Mouse (Mus musculus) CH12.LX (cell line): Measurements from ENCODE around the gene Mprip. TPM values are rescaled to one million over a fixed set of nuclear protein-coding genes. Genes with fewer than 3 reads are reported as not detected.

Experiments used
- DNase-seq: peaks from one replicate; pipeline ENCODE4 v3.0.0-alpha.2; 2013; ENCODE audit errors: extremely low read depth
- H3K27ac ChIP-seq: 2 replicates; pipeline ENCODE4 v1.5.1; 2012; ENCODE audit warnings: low read depth, mild to moderate bottlenecking, control low read depth, moderate library complexity; ENCODE audit not compliant: insufficient read depth
- H3K27me3 ChIP-seq: replicated peaks from 2 replicates; pipeline ENCODE3; 2012; ENCODE audit warnings: inconsistent platforms
- H3K36me3 ChIP-seq, 2 experiments: replicated peaks in 1 of 2; 2 replicates each; pipeline versions ENCODE3 to v1.6.1; 2012; ENCODE audit warnings: inconsistent platforms in 1 of 2, low read length in 1 of 2, mild to moderate bottlenecking in 1 of 2, mixed read lengths in 1 of 2, moderate library complexity in 1 of 2; ENCODE audit not compliant: control insufficient read depth in 1 of 2, insufficient read depth in 1 of 2
- H3K4me1 ChIP-seq, 2 experiments: 2 replicates each; pipeline ENCODE4 v1.6.1; 2012; ENCODE audit warnings: inconsistent platforms in 1 of 2, moderate library complexity in 1 of 2; ENCODE audit not compliant: insufficient read depth in 2 of 2, control insufficient read depth in 1 of 2
- H3K4me2 ChIP-seq: 2 replicates; pipeline ENCODE4 v1.6.1; 2012; ENCODE audit warnings: low read depth, mild to moderate bottlenecking, control low read depth; ENCODE audit not compliant: poor library complexity, insufficient read depth, severe bottlenecking
- H3K4me3 ChIP-seq, 3 experiments: fragments of 150-350 bp in 1 of 3; sonication (generic) in 1 of 3; replicated peaks in 1 of 3; 2 replicates each; pipeline versions ENCODE3 to v1.5.1; 2011 to 2012; ENCODE audit warnings: low read depth in 2 of 3, low read length in 2 of 3, mild to moderate bottlenecking in 2 of 3, moderate library complexity in 2 of 3, control low read depth in 1 of 3, improper control_type of control experiment in 1 of 3, inconsistent platforms in 1 of 3, mixed read lengths in 1 of 3; ENCODE audit not compliant: poor library complexity in 1 of 3
- H3K79me2 ChIP-seq: replicated peaks from 2 replicates; pipeline ENCODE4 v1.6.1; 2012; ENCODE audit warnings: mild to moderate bottlenecking, moderate library complexity; ENCODE audit not compliant: control insufficient read depth, poor library complexity, insufficient read depth, severe bottlenecking; ENCODE audit errors: extremely low read depth
- H3K9ac ChIP-seq: 2 replicates; pipeline ENCODE4 v1.6.1; 2012; ENCODE audit warnings: low read depth, mild to moderate bottlenecking, control low read depth, moderate library complexity; ENCODE audit not compliant: insufficient read depth
- H3K9me3 ChIP-seq: replicated peaks from 2 replicates; pipeline ENCODE3; 2012; ENCODE audit warnings: low read length, inconsistent platforms, mixed read lengths
- BHLHE40 ChIP-seq: IDR thresholded peaks from 2 replicates; pipeline ENCODE4 v1.6.1; 2011; ENCODE audit warnings: mild to moderate bottlenecking, low read depth, low read length, improper control_type of control experiment
- CHD2 ChIP-seq: IDR thresholded peaks from 2 replicates; pipeline ENCODE4 v1.6.1; 2011; ENCODE audit warnings: low read length, improper control_type of control experiment
- CTCF ChIP-seq, 2 experiments: IDR thresholded peaks in 1 of 2; conservative IDR thresholded peaks in 1 of 2; 2 replicates each; pipeline ENCODE4 v1.5.1; 2011 to 2012; ENCODE audit warnings: low read depth in 2 of 2, low read length in 2 of 2, improper control_type of control experiment in 1 of 2, inconsistent platforms in 1 of 2, mild to moderate bottlenecking in 1 of 2, moderate library complexity in 1 of 2
- ELF1 ChIP-seq: IDR thresholded peaks from 2 replicates; pipeline ENCODE4 v1.6.1; 2014; ENCODE audit warnings: low read depth, mild to moderate bottlenecking, inconsistent platforms, low read length, improper control_type of control experiment
- EP300 ChIP-seq: IDR thresholded peaks from 2 replicates; pipeline ENCODE4 v1.6.1; 2011; ENCODE audit warnings: low read length, improper control_type of control experiment
- ETS1 ChIP-seq: conservative IDR thresholded peaks from 2 replicates; pipeline ENCODE4 v1.6.1; 2012; ENCODE audit warnings: low read depth, mild to moderate bottlenecking, inconsistent platforms, low read length, improper control_type of control experiment, moderate library complexity
- GABPA ChIP-seq: IDR thresholded peaks from 2 replicates; pipeline ENCODE4 v1.6.1; 2012; ENCODE audit warnings: low read depth, low read length, improper control_type of control experiment, inconsistent platforms; ENCODE audit not compliant: insufficient replicate concordance
- HCFC1 ChIP-seq: IDR thresholded peaks from 2 replicates; pipeline ENCODE4 v1.6.1; 2012; ENCODE audit warnings: low read depth, mild to moderate bottlenecking, inconsistent platforms, low read length, improper control_type of control experiment
- IRF4 ChIP-seq: IDR thresholded peaks from 2 replicates; pipeline ENCODE4 v1.6.1; 2014; ENCODE audit warnings: low read depth, mild to moderate bottlenecking, inconsistent platforms, low read length, improper control_type of control experiment
- KAT2A ChIP-seq: IDR thresholded peaks from 2 replicates; pipeline ENCODE4 v1.6.1; 2012; ENCODE audit warnings: low read length, improper control_type of control experiment, inconsistent platforms; ENCODE audit not compliant: insufficient replicate concordance
- MAX ChIP-seq: IDR thresholded peaks from 2 replicates; pipeline ENCODE4 v1.6.1; 2011; ENCODE audit warnings: low read length, improper control_type of control experiment
- MAZ ChIP-seq: IDR thresholded peaks from 2 replicates; pipeline ENCODE4 v1.6.1; 2012; ENCODE audit warnings: low read depth, mild to moderate bottlenecking, inconsistent platforms, low read length, improper control_type of control experiment, moderate library complexity
- MEF2A ChIP-seq: IDR thresholded peaks from 2 replicates; pipeline ENCODE4 v1.6.1; 2014; ENCODE audit warnings: low read depth, mild to moderate bottlenecking, inconsistent platforms, low read length, improper control_type of control experiment, borderline replicate concordance
- POLR2AphosphoS2 ChIP-seq: IDR thresholded peaks from 2 replicates; pipeline ENCODE4 v1.6.1; 2011; ENCODE audit warnings: low read depth, low read length, improper control_type of control experiment
- RAD21 ChIP-seq: IDR thresholded peaks from 2 replicates; pipeline ENCODE4 v1.6.1; 2011; ENCODE audit warnings: low read depth, mild to moderate bottlenecking, low read length, improper control_type of control experiment, moderate library complexity
- SIN3A ChIP-seq: IDR thresholded peaks from 2 replicates; pipeline ENCODE4 v1.6.1; 2012; ENCODE audit warnings: low read length, improper control_type of control experiment, inconsistent platforms
- SMC3 ChIP-seq: IDR thresholded peaks from 2 replicates; pipeline ENCODE4 v1.6.1; 2011; ENCODE audit warnings: low read depth, low read length, improper control_type of control experiment
- TCF12 ChIP-seq: IDR thresholded peaks from 2 replicates; pipeline ENCODE4 v1.6.1; 2014; ENCODE audit warnings: low read depth, mild to moderate bottlenecking, inconsistent platforms, low read length, improper control_type of control experiment
- USF2 ChIP-seq: conservative IDR thresholded peaks from 2 replicates; pipeline ENCODE4 v1.6.1; 2011; ENCODE audit warnings: low read depth, low read length, improper control_type of control experiment
- ZKSCAN1 ChIP-seq: IDR thresholded peaks from 2 replicates; pipeline ENCODE4 v1.6.1; 2012; ENCODE audit warnings: low read depth, inconsistent platforms, low read length, improper control_type of control experiment, borderline replicate concordance
- dilution Hi-C: fragments of 300-500 bp; cut with MboI; formaldehyde crosslinking; loops from 2 replicates; pipeline ENCODE4 v1.14.3; 2020; ENCODE audit warnings: low sequenced_read_pairs; ENCODE audit not compliant: extremely low pct_unique_long_range_greater_than_20kb, extremely low pct_ligation_motif_present
- in situ Hi-C: fragments of 300-500 bp; cut with MboI; formaldehyde crosslinking; loops from 3 replicates; pipeline ENCODE4 v1.14.3; 2019; ENCODE audit warnings: low sequenced_read_pairs, low pct_ligation_motif_present, low pct_unique_long_range_greater_than_20kb, mixed read lengths
- polyA plus RNA-seq: library from polyadenylated mRNA; unstranded; fragments of >175 nt; gene quantifications from 2 replicates; pipeline ENCODE4 v1.2.1, GENCODE M21; 2012; ENCODE audit warnings: low read depth; ENCODE audit not compliant: insufficient read length
- total RNA-seq, 2 experiments: library from RNA; depleted of rRNA; stranded (reverse); fragments of 300-350 nt in 1 of 2; fragments of >200 nt in 1 of 2; gene quantifications; 2 replicates each; pipeline ENCODE4 v1.2.3; 2012 to 2014

Gene Mprip
- total and polyA plus RNA-seq, 3 experiments: 50.6 to 59.5 (median 56.4) TPM

GRCm38 (mm10) chr11:59664818-59665217 is 3.7 kb downstream of the Mprip start:
- H3K79me2 ChIP-seq: peaks cover 7% of the 10 kb centered on the region; the same call in 1 of the 2 replicates
- TF ChIP-seq HCFC1: no peak
- peaks cover 10 to 34% of the 10 kb centered on the region in 2 experiments for H3K4me1 ChIP-seq
- H3K4me2 ChIP-seq: no peak overlapping the region
- dilution Hi-C loops (no loop called here), in situ Hi-C loops (no loop called here)
- no peak overlapping the region for H3K27ac ChIP-seq
- no peak overlapping the region for H3K4me3 ChIP-seq
- H3K9me3 ChIP-seq: no peaks in the 10 kb centered on the region
- no peak for DNase-seq
- H3K27me3 ChIP-seq: peaks cover 11% of the 10 kb centered on the region
- no peak overlapping the region for H3K9ac ChIP-seq
- peaks cover 0 to 4% of the 10 kb centered on the region in 2 experiments for H3K36me3 ChIP-seq

DNA sequence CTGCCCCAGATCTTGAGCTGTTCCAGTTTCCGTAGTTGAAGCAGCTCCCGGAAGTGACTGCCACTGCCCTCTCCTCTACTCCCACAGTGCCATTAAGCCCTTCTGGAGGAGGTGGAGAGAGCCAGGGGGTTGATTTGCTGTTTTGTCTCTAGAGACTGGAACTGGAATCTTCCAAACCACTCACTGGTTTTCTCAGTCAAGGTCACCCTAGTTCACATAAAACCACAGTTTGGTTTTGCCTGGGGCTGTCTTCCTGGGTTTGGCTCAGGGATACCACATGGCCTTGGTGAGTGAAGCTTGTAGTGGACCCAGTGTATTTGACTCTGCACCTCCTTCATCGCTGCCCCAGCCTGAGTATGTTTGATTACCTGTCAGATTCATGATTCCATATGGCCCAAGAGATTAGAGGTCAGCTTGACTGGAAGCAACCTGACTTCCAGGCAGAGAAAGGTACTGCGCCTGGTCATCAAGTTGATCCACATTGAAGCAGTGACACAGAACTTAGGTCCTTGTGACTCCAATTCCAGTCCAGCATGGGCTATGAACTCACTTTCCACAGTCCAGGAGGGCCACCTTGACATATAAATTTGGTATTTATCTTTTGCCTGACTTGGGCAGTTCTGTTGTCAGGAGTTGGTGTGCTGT is 10.1 kb downstream of the Mprip start:
- no peak for DNase-seq
- TF ChIP-seq CTCF (conservative IDR thresholded peaks at IDR 0.05 in 1 of 2, IDR thresholded peaks at IDR 0.05 in 1 of 2; ENCODE audit: low read depth in 2 of 2, low read length in 2 of 2): no peak
- TF ChIP-seq ELF1: 0 out of 2 replicates have a peak, but pooled peaks have one; percentile 15
- no peak for TF ChIP-seq USF2
- TF ChIP-seq ETS1: no peak
- Histone ChIP-seq H3K79me2 (no peaks in the 10 kb centered on the region; the same call in 1 of the 2 replicates), H3K36me3 (peaks cover 0 to 10% of the 10 kb centered on the region in 2 experiments), H3K4me3 (no peak overlapping the region), H3K4me1 (peaks cover 0 to 6% of the 10 kb centered on the region in 2 experiments; a peak in 3 of 4 replicates), H3K4me2 (no peak overlapping the region), H3K27ac (no peak overlapping the region), H3K9ac (no peak overlapping the region), H3K27me3 (no peaks in the 10 kb centered on the region), H3K9me3 (no peaks in the 10 kb centered on the region)
- dilution Hi-C loops: no loop called here
- in situ Hi-C loops: no loop called here

GRCm38 (mm10) chr11:59674013-59674412 is 12.9 kb downstream of the Mprip start:
- Histone ChIP-seq H3K9ac (no peak overlapping the region), H3K4me2 (no peak overlapping the region), H3K4me3 (no peak overlapping the region), H3K4me1 (peaks cover 0 to 9% of the 10 kb centered on the region in 2 experiments; a peak in 3 of 4 replicates), H3K9me3 (no peaks in the 10 kb centered on the region), H3K79me2 (no peaks in the 10 kb centered on the region), H3K36me3 (peaks cover 0 to 22% of the 10 kb centered on the region in 2 experiments), H3K27me3 (no peaks in the 10 kb centered on the region), H3K27ac (no peak overlapping the region)
- no peak for TF ChIP-seq ZKSCAN1
- TF ChIP-seq SMC3: no peak
- TF ChIP-seq KAT2A: no peak
- TF ChIP-seq POLR2AphosphoS2: no peak
- TF ChIP-seq MAX: no peak
- no peak for TF ChIP-seq SIN3A
- TF ChIP-seq MAZ: no peak
- no peak for TF ChIP-seq IRF4
- TF ChIP-seq TCF12: no peak
- no peak for TF ChIP-seq GABPA
- TF ChIP-seq RAD21: no peak
- TF ChIP-seq ETS1: no peak
- TF ChIP-seq CTCF (conservative IDR thresholded peaks at IDR 0.05 in 1 of 2, IDR thresholded peaks at IDR 0.05 in 1 of 2; ENCODE audit: low read depth in 2 of 2, low read length in 2 of 2): no peak
- TF ChIP-seq ELF1: no peak
- TF ChIP-seq USF2: no peak
- no peak for TF ChIP-seq EP300
- TF ChIP-seq BHLHE40: no peak
- no peak for TF ChIP-seq CHD2
- no peak for TF ChIP-seq MEF2A
- DNase-seq: no peak
- in situ Hi-C loops: no loop called here
- dilution Hi-C loops: no loop called here
